Mouse (Mus musculus) liver, postnatal 0 days (tissue): ENCODE results near the gene Apold1.

Source experiments
- CTCF ChIP-seq: sonication (generic); IDR thresholded peaks from 2 replicates; pipeline ENCODE4 v1.5.1; 2016; ENCODE audit warnings: antibody characterized with exemption, low read depth
- EP300 ChIP-seq: IDR thresholded peaks from 2 replicates; pipeline ENCODE4 v1.6.1; 2016; ENCODE audit warnings: antibody characterized with exemption, low read depth, mild to moderate bottlenecking

GRCm38 (mm10) chr6:134943759-134944407, 37.6 kb upstream of the Apold1 start:
- no peak for TF ChIP-seq CTCF
- no peak for TF ChIP-seq EP300
